Mouse (Mus musculus) heart, postnatal 0 days (tissue): ENCODE results near the gene Ptbp1.

Source experiments
- CTCF ChIP-seq: IDR thresholded peaks from 2 replicates; pipeline ENCODE4 v1.5.1; 2016; ENCODE audit warnings: antibody characterized with exemption, control low read depth, low read depth
- EP300 ChIP-seq: IDR thresholded peaks from 2 replicates; pipeline ENCODE4 v1.6.1; 2016; ENCODE audit warnings: antibody characterized with exemption, low read depth

- TF ChIP-seq CTCF, result peak; percentile 11; the same call in 1 of the 2 replicates
- peak; percentile 59; the same call in 1 of the 2 replicates for TF ChIP-seq EP300
Measured at GRCm38 (mm10) chr10:79853392-79853791, 835 bp upstream of the Ptbp1 start.
